Mouse (Mus musculus) forebrain, embryonic 11.5 days (tissue): Measurements from ENCODE around the gene Vmn2r42. TPM values are rescaled to one million over a fixed set of nuclear protein-coding genes. Genes with fewer than 3 reads are reported as not detected.
"Not testable (repeated sequence)": the region's sequence is repeated elsewhere in the genome, so short reads cannot be mapped to it uniquely, and the experiment has no call there.

Source experiments
- ATAC-seq: fragments of 200-750 bp; cut with Nextera tagmentation; replicated peaks from 2 replicates; pipeline ENCODE4 v1.8.0; 2017; ENCODE audit warnings: moderate TSS enrichment; ENCODE audit not compliant: low FRiP score
- DNase-seq: peaks from one replicate; pipeline ENCODE4 v3.0.0-alpha.2; 2017; ENCODE audit warnings: low spot score
- H3K27ac ChIP-seq: fragments of 300-500 bp; sonication (generic); 2 replicates; pipeline ENCODE4 v1.5.1; 2014; ENCODE audit warnings: low read depth, low read length
- H3K27me3 ChIP-seq: fragments of 300-500 bp; sonication (generic); 2 replicates; pipeline ENCODE4 v1.6.1; 2014; ENCODE audit warnings: mild to moderate bottlenecking, low read length, mixed read lengths; ENCODE audit not compliant: control insufficient read depth, insufficient read depth
- H3K36me3 ChIP-seq: fragments of 300-500 bp; sonication (generic); 2 replicates; pipeline ENCODE4 v1.6.1; 2014; ENCODE audit warnings: mild to moderate bottlenecking, low read length, moderate library complexity, mixed read lengths; ENCODE audit not compliant: control insufficient read depth, insufficient read depth
- H3K4me1 ChIP-seq: fragments of 300-500 bp; sonication (generic); replicated peaks from 2 replicates; pipeline ENCODE4 v1.6.1; 2014; ENCODE audit warnings: low read length, mixed read lengths; ENCODE audit not compliant: control insufficient read depth, insufficient read depth
- H3K4me2 ChIP-seq: fragments of 300-500 bp; sonication (generic); 2 replicates; pipeline ENCODE4 v1.6.1; 2014; ENCODE audit warnings: low read depth, mild to moderate bottlenecking, low read length, moderate library complexity, mixed read lengths; ENCODE audit not compliant: severe bottlenecking
- H3K4me3 ChIP-seq: fragments of 300-500 bp; sonication (generic); 2 replicates; pipeline ENCODE4 v1.5.1; 2014; ENCODE audit warnings: low read depth, low read length
- H3K9ac ChIP-seq: fragments of 300-500 bp; sonication (generic); 2 replicates; pipeline ENCODE4 v1.6.1; 2014; ENCODE audit warnings: low read length
- H3K9me3 ChIP-seq: fragments of 300-500 bp; sonication (generic); 2 replicates; pipeline ENCODE4 v1.6.1; 2016; ENCODE audit warnings: low read length, mixed read lengths; ENCODE audit not compliant: control insufficient read depth
- WGBS: fragments of 180-500 bp; shearing (Covaris S2); extraction: QIAGEN DNeasy Blood & Tissue Kit; methylation state at CpG from one replicate; pipeline ENCODE4 v1.1.7; 2014; 5-methylcytosine and 5-hydroxymethylcytosine counted together
- polyA plus RNA-seq: library from polyadenylated mRNA; unstranded; fragments of >200 nt; fragmentation: Nextera tagmentation; extraction: Ambion mirVana; gene quantifications from 2 replicates; pipeline ENCODE4 v1.2.1, GENCODE M21; 2014

Gene Vmn2r42
- not detected in 2 replicates for polyA plus RNA-seq

DNA sequence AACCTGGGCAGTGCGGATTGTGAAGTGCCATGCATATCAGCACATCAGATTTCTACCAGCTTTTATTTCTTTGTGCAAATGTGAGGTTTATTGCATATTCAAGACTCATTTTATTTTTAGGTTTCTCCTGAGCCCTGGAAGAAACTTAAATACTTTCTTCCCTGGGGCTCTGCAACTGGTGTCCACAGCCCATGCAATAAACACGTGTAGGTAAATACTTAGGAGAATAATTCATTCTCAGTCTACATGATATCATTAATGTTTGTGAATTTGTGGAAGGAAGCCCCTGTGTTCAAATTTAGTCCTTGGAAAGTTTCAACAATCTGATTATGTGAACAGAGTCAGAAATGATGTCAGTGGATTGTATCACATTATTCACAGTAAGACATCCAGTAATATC lies at the start of gene Vmn2r42:
TSS of gene Vmn2r42 (minus strand) at position 101 of the 400 bp plus-strand sequence.
- not testable (repeated sequence) for DNase-seq, H3K4me2 ChIP-seq, H3K4me1 ChIP-seq, H3K27me3 ChIP-seq, ATAC-seq, H3K36me3 ChIP-seq, H3K9ac ChIP-seq, H3K27ac ChIP-seq, H3K9me3 ChIP-seq, H3K4me3 ChIP-seq
- whole genome bisulfite sequencing: no CpG with 5 or more reads among the region's 2 CpGs

DNA sequence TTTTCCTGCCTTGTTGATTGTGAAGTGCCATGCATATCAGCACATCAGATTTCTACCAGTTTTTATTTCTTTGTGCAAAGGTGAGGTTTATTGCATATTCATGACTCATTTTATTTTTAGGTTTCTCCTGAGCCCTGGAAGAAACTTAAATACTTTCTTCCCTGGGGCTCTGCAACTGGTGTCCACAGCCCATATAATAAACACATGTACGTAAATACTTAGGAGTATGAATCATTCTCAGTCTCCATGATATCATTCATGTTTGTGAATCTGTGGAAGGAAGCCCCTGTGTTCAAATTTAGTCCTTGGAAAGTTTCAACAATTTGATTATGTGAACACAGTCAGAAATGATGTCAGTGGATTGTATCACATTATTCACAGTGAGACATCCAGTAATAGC lies 38.6 kb downstream of the Vmn2r42 start, which contains the start of gene Vmn2r41:
TSS of gene Vmn2r41 (minus strand) at position 101 of the 400 bp plus-strand sequence.
- not testable (repeated sequence) for H3K27ac ChIP-seq, H3K9me3 ChIP-seq, H3K9ac ChIP-seq, DNase-seq, H3K4me1 ChIP-seq, H3K27me3 ChIP-seq, H3K4me3 ChIP-seq, H3K36me3 ChIP-seq, ATAC-seq, H3K4me2 ChIP-seq
- no CpG with 5 or more reads among the region's 1 CpGs for WGBS

Other genes with a start within 250 kb of the Vmn2r42 start
- not detected in 2 replicates for gene Vmn2r41, start 38.7 kb downstream of the Vmn2r42 start, polyA plus RNA-seq
- not detected in 2 replicates for gene Vmn2r43, start 60.3 kb upstream of the Vmn2r42 start, polyA plus RNA-seq
- gene Vmn2r44, start 183.0 kb upstream of the Vmn2r42 start, polyA plus RNA-seq: not detected in 2 replicates